Mouse (Mus musculus) midbrain, postnatal 0 days (tissue): ENCODE measurements around the gene Fdx1. TPM values are rescaled to one million over a fixed set of nuclear protein-coding genes. Genes with fewer than 3 reads are reported as not detected.
A peak's percentile ranks its signal among the peaks of the same experiment; 100 is the strongest.

Experiments
- ATAC-seq: fragments of 200-750 bp; cut with Nextera tagmentation; 2 replicates; pipeline ENCODE4 v1.8.0; 2017; ENCODE audit warnings: moderate number of reproducible peaks, mild to moderate bottlenecking, moderate TSS enrichment, moderate library complexity; ENCODE audit not compliant: low FRiP score
- DNase-seq: peaks from one replicate; pipeline ENCODE4 v3.0.0-alpha.2; 2015; ENCODE audit warnings: low spot score
- H3K27ac ChIP-seq: fragments of 300-500 bp; sonication (generic); 2 replicates; pipeline ENCODE4 v1.5.1; 2014; ENCODE audit warnings: low read depth, mild to moderate bottlenecking, low read length, mixed read lengths
- H3K27me3 ChIP-seq: fragments of 300-500 bp; sonication (generic); 2 replicates; pipeline ENCODE4 v1.6.1; 2014; ENCODE audit warnings: low read length, control low read depth, mixed read lengths; ENCODE audit not compliant: insufficient read depth
- H3K36me3 ChIP-seq: fragments of 300-500 bp; sonication (generic); 2 replicates; pipeline ENCODE4 v1.6.1; 2014; ENCODE audit warnings: low read length, control low read depth, mixed read lengths; ENCODE audit not compliant: insufficient read depth
- H3K4me1 ChIP-seq: fragments of 300-500 bp; sonication (generic); 2 replicates; pipeline ENCODE4 v1.6.1; 2014; ENCODE audit warnings: mild to moderate bottlenecking, control low read depth, antibody characterized with exemption, low read length, mixed read lengths; ENCODE audit not compliant: insufficient read depth
- H3K4me2 ChIP-seq: fragments of 300-500 bp; sonication (generic); 2 replicates; pipeline ENCODE4 v1.6.1; 2014; ENCODE audit warnings: low read depth, mild to moderate bottlenecking, low read length, mixed read lengths; ENCODE audit not compliant: poor library complexity, severe bottlenecking
- H3K4me3 ChIP-seq: fragments of 300-500 bp; sonication (generic); 2 replicates; pipeline ENCODE4 v1.5.1; 2014; ENCODE audit warnings: low read depth, mild to moderate bottlenecking, low read length, moderate library complexity
- H3K9ac ChIP-seq: fragments of 300-500 bp; sonication (generic); replicated peaks from 2 replicates; pipeline ENCODE4 v1.6.1; 2014; ENCODE audit warnings: mild to moderate bottlenecking, low read length, moderate library complexity, mixed read lengths; ENCODE audit not compliant: poor library complexity, severe bottlenecking
- H3K9me3 ChIP-seq: fragments of 300-500 bp; sonication (generic); 2 replicates; pipeline ENCODE4 v1.6.1; 2016; ENCODE audit warnings: low read length, control low read depth
- CTCF ChIP-seq: IDR thresholded peaks from 2 replicates; pipeline ENCODE4 v1.5.1; 2016; ENCODE audit warnings: antibody characterized with exemption, mild to moderate bottlenecking
- WGBS: fragments of 180-500 bp; shearing (Covaris S2); extraction: QIAGEN DNeasy Blood & Tissue Kit; methylation state at CpG from one replicate; pipeline ENCODE4 v1.1.7; 2014; 5-methylcytosine and 5-hydroxymethylcytosine counted together
- polyA plus RNA-seq: library from polyadenylated mRNA; unstranded; fragments of >200 nt; fragmentation: Nextera tagmentation; extraction: Ambion mirVana; gene quantifications from 2 replicates; pipeline ENCODE4 v1.2.1, GENCODE M21; 2015
- total RNA-seq: library from RNA; depleted of rRNA; stranded (reverse); fragments of >200 nt; gene quantifications from 2 replicates; pipeline ENCODE4 v1.2.3, GENCODE M21; 2014

Gene Fdx1
- total and polyA plus RNA-seq, 2 experiments from 2014 or later, result 18.0 to 39.1 TPM

DNA sequence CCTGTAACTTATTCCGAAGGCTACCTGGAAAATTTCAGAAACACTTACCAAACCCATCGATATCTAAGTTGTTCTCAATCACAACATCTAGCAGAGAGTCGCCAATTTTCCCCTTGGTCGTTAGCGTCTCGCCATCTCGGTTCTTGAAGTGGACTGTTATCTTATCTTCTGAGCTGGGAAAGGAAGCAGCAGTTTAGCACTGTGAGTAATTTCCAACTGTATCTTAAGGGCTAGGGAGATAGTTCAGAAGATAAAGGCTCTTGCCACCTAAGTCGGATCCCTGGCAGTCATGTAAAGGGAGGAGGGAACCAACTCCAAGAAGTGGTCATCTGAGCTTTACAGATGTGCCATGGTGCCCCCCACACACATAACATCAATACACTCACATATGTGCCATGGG is 6.3 kb downstream of the Fdx1 start:
- Histone ChIP-seq H3K36me3 (peaks cover 10% of the 10 kb centered on the region; the same call in 1 of the 2 replicates), H3K27ac (no peak overlapping the region), H3K9ac (no peak overlapping the region), H3K9me3 (no peaks in the 10 kb centered on the region), H3K27me3 (no peaks in the 10 kb centered on the region), H3K4me2 (no peak overlapping the region), H3K4me3 (no peak overlapping the region), H3K4me1 (peaks cover 8% of the 10 kb centered on the region; the same call in 1 of the 2 replicates)
- no peak for ATAC-seq
- 95% methylated on average over 8 of the region's 8 CpGs for WGBS
- no peak for DNase-seq
- TF ChIP-seq CTCF, result no peak

- Histone ChIP-seq H3K4me2 (no peak overlapping the region), H3K27me3 (no peaks in the 10 kb centered on the region), H3K9me3 (no peaks in the 10 kb centered on the region), H3K36me3 (peaks cover 12% of the 10 kb centered on the region; the same call in 1 of the 2 replicates), H3K4me1 (0 out of 2 replicates have a peak, but pooled peaks cover 2% of the 10 kb centered on the region), H3K4me3 (no peak overlapping the region), H3K9ac (no peak overlapping the region), H3K27ac (no peak overlapping the region)
- no peak for TF ChIP-seq CTCF
- no peak for DNase-seq
- ATAC-seq, result no peak
- WGBS, result 90% methylated on average over 2 of the region's 2 CpGs
These were observed 6.9 kb downstream of the Fdx1 start for GRCm38 (mm10) chr9:51956484-51956883.

DNA sequence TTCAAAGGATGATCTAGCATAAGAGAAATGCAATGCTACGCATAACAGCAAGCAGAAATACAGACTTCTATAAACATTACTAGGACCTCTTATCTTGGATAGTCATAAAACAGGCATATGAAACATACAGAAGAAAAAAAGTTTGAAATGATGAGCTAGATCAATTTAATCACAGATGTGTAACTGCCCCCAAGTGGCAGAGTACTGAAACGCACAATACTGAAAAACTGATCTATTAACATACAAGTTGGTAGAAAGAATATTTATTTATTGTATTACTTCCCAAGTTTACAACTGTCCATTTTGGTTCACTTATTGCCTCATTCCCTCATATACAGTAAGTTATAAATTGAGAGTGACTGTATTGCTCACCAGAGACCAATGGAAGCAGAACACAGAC is 12.0 kb downstream of the Fdx1 start:
- no peak overlapping the region for H3K9ac ChIP-seq
- H3K9me3 ChIP-seq, result no peaks in the 10 kb centered on the region
- TF ChIP-seq CTCF, result peak; percentile 73
- peaks cover 19% of the 10 kb centered on the region for H3K36me3 ChIP-seq
- H3K4me2 ChIP-seq, result no peak overlapping the region
- peak; percentile 64 for DNase-seq
- H3K27ac ChIP-seq, result no peak overlapping the region
- no peaks in the 10 kb centered on the region for H3K27me3 ChIP-seq
- ATAC-seq, result no peak
- H3K4me1 ChIP-seq, result no peaks in the 10 kb centered on the region
- 77% methylated on average over 2 of the region's 2 CpGs for WGBS
- H3K4me3 ChIP-seq, result no peak overlapping the region

DNA sequence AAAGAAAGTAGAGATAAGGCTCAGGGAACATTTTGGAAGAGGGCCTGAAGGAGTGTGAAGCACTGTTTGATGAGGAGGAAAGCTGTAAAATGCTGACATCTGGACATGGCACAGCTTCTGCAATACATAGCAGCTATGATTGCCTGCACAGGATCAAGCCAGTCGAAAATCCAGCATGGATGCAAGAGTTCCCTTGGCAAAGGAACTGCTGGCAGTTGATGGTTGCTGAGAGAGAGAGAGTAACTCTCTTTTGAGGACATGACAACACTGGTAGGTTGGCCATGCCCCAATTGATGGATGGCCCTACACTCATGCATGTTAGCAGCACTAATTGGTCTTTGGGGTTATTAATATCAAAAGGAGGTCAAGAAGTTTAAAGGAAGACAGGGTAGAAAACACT is 12.7 kb downstream of the Fdx1 start:
- ATAC-seq, result no peak
- no peak for TF ChIP-seq CTCF
- no peak for DNase-seq
- Histone ChIP-seq H3K36me3 (peaks cover 19% of the 10 kb centered on the region), H3K27me3 (no peaks in the 10 kb centered on the region), H3K4me2 (no peak overlapping the region), H3K27ac (no peak overlapping the region), H3K9me3 (no peaks in the 10 kb centered on the region), H3K9ac (no peak overlapping the region), H3K4me1 (no peaks in the 10 kb centered on the region), H3K4me3 (no peak overlapping the region)
- 68% methylated on average over 1 of the region's 1 CpGs for WGBS

- peaks cover 22% of the 10 kb centered on the region for H3K36me3 ChIP-seq
- no peak overlapping the region for H3K4me2 ChIP-seq
- no peaks in the 10 kb centered on the region for H3K4me1 ChIP-seq
- no peaks in the 10 kb centered on the region for H3K27me3 ChIP-seq
- no peak overlapping the region for H3K27ac ChIP-seq
- no peak for TF ChIP-seq CTCF
- WGBS, result 63% methylated on average over 3 of the region's 3 CpGs
- H3K9me3 ChIP-seq, result no peaks in the 10 kb centered on the region
- no peak overlapping the region for H3K4me3 ChIP-seq
- ATAC-seq (no peak), DNase-seq (no peak)
- H3K9ac ChIP-seq, result no peak overlapping the region
These were observed 13.1 kb downstream of the Fdx1 start for GRCm38 (mm10) chr9:51950225-51950624.

DNA sequence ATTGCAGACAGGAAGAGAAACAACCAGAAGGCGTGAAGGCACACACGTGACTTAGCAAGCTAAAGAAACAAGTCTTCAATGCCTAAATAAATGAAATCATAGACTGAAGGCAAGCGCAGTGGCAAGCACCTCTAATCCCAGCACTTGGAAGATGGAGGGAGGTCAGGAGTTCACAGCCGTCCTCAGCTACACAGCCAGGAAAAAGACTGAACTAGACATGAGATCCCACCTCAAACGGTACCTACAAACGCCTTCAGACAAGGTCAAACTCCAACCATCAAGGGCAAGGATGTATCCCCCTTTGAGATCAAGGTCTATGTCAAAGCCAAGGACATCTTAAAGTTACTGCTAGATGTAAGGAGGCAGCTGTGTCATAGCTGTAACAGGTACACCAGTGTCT is 19.4 kb downstream of the Fdx1 start:
- ATAC-seq, result no peak
- no peaks in the 10 kb centered on the region for H3K4me1 ChIP-seq
- H3K9me3 ChIP-seq, result no peaks in the 10 kb centered on the region
- H3K9ac ChIP-seq, result no peak overlapping the region
- H3K27me3 ChIP-seq, result no peaks in the 10 kb centered on the region
- DNase-seq, result no peak
- WGBS, result 92% methylated on average over 6 of the region's 6 CpGs
- TF ChIP-seq CTCF, result no peak
- H3K4me3 ChIP-seq, result no peak overlapping the region
- H3K36me3 ChIP-seq, result peaks cover 13% of the 10 kb centered on the region
- no peak overlapping the region for H3K4me2 ChIP-seq
- H3K27ac ChIP-seq, result no peak overlapping the region
